Mouse (Mus musculus) megakaryocyte, embryonic 14.5 days (primary cell): Measurements from ENCODE around the gene H2-M3. TPM values are rescaled to one million over a fixed set of nuclear protein-coding genes. Genes with fewer than 3 reads are reported as not detected.

Source experiments
- H3K27me3 ChIP-seq: replicated peaks from 2 replicates; pipeline ENCODE3; 2012; ENCODE audit warnings: inconsistent platforms
- H3K36me3 ChIP-seq: replicated peaks from 2 replicates; pipeline ENCODE3; 2012; ENCODE audit warnings: low read length, inconsistent platforms, mixed read lengths
- H3K4me1 ChIP-seq: 2 replicates; pipeline ENCODE4 v1.6.1; 2012; ENCODE audit warnings: inconsistent platforms
- H3K4me3 ChIP-seq: replicated peaks from 2 replicates; pipeline ENCODE3; 2012; ENCODE audit warnings: moderate library complexity, mild to moderate bottlenecking, inconsistent platforms
- H3K9me3 ChIP-seq: 2 replicates; pipeline ENCODE4 v1.6.1; 2012; ENCODE audit warnings: inconsistent platforms
- FLI1 ChIP-seq: IDR thresholded peaks from 2 replicates; pipeline ENCODE4 v1.6.1; 2012; ENCODE audit warnings: low read length, inconsistent platforms, mixed read lengths
- GATA1 ChIP-seq: IDR thresholded peaks from 3 replicates; pipeline ENCODE4 v1.6.1; 2012; ENCODE audit warnings: mixed read lengths, low read length, inconsistent platforms, borderline replicate concordance
- polyA plus RNA-seq: library from polyadenylated mRNA; stranded (reverse); fragments of >175 nt; gene quantifications from 2 replicates; pipeline ENCODE4 v1.2.3, GENCODE M21; 2012; ENCODE audit warnings: low replicate concordance; ENCODE audit not compliant: insufficient read depth

Gene H2-M3
- polyA plus RNA-seq, 1 experiment = 0.82 TPM

DNA sequence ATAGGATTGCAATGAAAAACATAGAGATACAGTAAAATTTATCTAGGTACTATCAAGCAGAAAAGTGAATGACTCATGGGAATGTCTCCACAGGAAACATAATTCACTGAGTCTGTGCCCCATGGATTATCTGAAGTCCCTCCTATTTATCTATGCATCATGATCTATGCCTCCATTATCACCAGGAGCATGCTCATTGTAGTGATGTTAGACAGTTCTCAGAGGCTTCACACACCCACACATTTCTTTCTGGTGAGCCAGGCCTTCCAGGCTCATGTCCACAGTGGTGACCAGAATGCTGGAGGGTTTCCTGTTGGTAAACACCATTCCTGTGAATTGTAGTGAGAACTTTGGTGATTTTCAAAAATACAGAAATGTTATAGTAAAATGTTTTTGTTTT lies 6.6 kb downstream of the H2-M3 start:
- H3K9me3 ChIP-seq = no peaks in the 10 kb centered on the region
- peaks cover 5% of the 10 kb centered on the region; the same call in 1 of the 2 replicates for H3K4me1 ChIP-seq
- no peaks in the 10 kb centered on the region for H3K27me3 ChIP-seq
- peaks cover 5% of the 10 kb centered on the region for H3K36me3 ChIP-seq
- H3K4me3 ChIP-seq = no peak overlapping the region
- TF ChIP-seq FLI1 (no peak), GATA1 (no peak)

DNA sequence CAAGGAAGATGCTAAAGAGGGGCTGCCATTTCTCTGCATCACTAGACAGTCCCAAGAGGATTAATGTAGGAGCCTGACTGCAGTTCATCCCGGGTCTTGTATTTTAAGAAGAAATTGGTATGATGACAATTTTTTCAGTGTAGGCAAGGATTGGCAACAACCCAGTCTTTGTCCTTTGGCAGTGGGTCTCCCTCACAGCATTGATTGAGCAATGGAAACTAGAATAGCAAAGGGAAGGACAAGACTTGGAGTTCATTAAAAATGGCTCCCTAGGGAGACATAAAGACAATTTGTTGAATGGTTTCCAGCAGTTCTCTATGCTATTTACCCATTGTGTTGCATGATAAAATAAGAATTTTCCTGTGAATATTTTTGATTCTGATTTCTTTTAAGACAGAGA lies 10.3 kb downstream of the H2-M3 start:
- TF ChIP-seq FLI1 (no peak), GATA1 (no peak)

GRCm38 (mm10) chr17:37283360-37283759 lies 13.3 kb downstream of the H2-M3 start, which contains the start of gene Olfr99:
Olfr99 (minus strand) TSS chr17:37283460.
- H3K9me3 ChIP-seq = no peaks in the 10 kb centered on the region
- no peaks in the 10 kb centered on the region for H3K27me3 ChIP-seq
- H3K4me1 ChIP-seq = no peaks in the 10 kb centered on the region
- TF ChIP-seq FLI1 (no peak), GATA1 (no peak)
- no peak within 1 kb of the TSS for H3K4me3 ChIP-seq
- H3K36me3 ChIP-seq = no peaks in the 10 kb centered on the region

More for the DNA sequence above, 10.3 kb downstream of the H2-M3 start:
- Histone ChIP-seq H3K9me3 (no peaks in the 10 kb centered on the region), H3K36me3 (no peaks in the 10 kb centered on the region), H3K4me3 (no peak overlapping the region), H3K27me3 (no peaks in the 10 kb centered on the region), H3K4me1 (no peaks in the 10 kb centered on the region)

DNA sequence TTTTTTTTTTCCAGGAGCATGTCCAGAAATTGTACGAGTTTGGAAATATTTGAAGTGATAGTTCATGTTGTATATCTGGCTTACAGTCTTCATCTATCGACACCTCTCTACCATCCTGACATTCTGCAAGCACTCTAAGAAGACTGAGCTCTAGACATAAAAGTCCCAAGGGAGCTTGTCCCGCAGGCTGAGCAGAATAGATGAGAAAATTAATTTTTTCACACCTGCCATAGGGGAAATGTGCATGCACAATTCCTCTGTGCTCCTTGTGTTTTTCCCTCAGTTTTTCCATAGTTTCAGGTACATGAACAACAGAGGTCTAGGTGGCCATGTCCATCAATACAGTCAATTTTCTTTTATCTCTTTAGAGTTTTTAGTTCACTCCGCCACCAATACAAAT lies 34.2 kb downstream of the H2-M3 start, which contains the start of gene Olfr101:
Gene Olfr101, minus strand, starts transcription at position 101 of the 400 bp plus-strand sequence.
- H3K9me3 ChIP-seq = no peaks in the 10 kb centered on the region
- TF ChIP-seq GATA1 (no peak), FLI1 (no peak)
- H3K27me3 ChIP-seq = no peaks in the 10 kb centered on the region

GRCm38 (mm10) chr17:37308483-37308882 lies 38.5 kb downstream of the H2-M3 start:
- TF ChIP-seq FLI1 (no peak), GATA1 (no peak)
- Histone ChIP-seq H3K27me3 (no peaks in the 10 kb centered on the region), H3K4me1 (no peaks in the 10 kb centered on the region), H3K4me3 (no peak overlapping the region), H3K36me3 (no peaks in the 10 kb centered on the region), H3K9me3 (no peaks in the 10 kb centered on the region)

More for the DNA sequence above, 34.2 kb downstream of the H2-M3 start, which contains the start of gene Olfr101:
- no peaks in the 10 kb centered on the region for H3K4me1 ChIP-seq
- H3K4me3 ChIP-seq = no peak within 1 kb of the TSS
- H3K36me3 ChIP-seq = no peaks in the 10 kb centered on the region

DNA sequence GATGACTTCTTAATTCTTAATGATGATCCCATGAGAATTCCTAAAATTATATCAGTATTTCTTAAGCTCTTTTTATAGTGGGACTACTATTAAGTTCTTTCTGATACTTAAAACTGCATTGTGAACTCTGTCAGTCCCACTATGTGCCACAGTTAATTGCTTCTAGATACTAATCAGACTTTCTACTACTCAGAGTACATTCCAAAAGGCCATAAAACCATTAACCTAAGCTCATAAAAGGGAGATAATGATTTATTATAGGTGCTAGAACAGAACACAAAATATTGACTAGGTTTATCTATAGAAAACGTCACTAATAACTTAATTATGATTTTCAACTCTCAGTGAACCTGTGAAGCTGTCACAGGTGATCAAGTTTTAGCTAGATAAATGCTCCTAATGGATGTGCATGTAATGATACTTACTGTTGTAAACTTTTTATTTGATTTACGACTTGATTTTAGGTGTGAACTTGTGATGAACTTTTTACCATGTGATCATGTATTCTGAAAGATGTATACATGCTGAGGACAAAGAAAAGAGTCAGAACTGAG lies 40.2 kb downstream of the H2-M3 start:
- H3K9me3 ChIP-seq = no peaks in the 10 kb centered on the region
- H3K27me3 ChIP-seq = no peaks in the 10 kb centered on the region
- H3K4me1 ChIP-seq = no peaks in the 10 kb centered on the region
- H3K36me3 ChIP-seq = no peaks in the 10 kb centered on the region
- no peak overlapping the region for H3K4me3 ChIP-seq
- TF ChIP-seq FLI1 (no peak), GATA1 (no peak)

DNA sequence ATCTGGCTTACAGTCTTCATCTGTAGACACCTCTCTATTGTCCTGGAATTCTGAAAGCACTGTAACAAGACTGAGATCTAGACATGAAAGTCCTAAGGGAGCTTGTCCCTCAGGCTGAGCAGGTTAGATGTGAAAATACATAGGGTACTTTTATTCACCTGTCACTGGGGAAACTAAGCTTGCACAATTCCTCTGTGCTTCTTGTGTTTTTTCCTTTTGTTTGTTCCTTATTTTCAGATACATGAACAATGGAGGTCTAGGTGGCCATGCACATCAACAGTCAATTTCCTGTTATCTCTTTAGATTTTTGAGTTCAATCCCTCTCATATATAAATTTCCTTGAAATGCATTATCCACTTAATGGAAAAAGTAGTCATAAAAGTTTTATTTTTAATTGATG lies 46.9 kb downstream of the H2-M3 start, which contains the start of gene Olfr102:
Gene Olfr102, minus strand, starts transcription at position 101 of the 400 bp plus-strand sequence.
- peaks cover 9% of the 10 kb centered on the region for H3K9me3 ChIP-seq
- H3K4me1 ChIP-seq = no peaks in the 10 kb centered on the region
- H3K4me3 ChIP-seq = no peak within 1 kb of the TSS
- no peaks in the 10 kb centered on the region for H3K27me3 ChIP-seq
- TF ChIP-seq GATA1 = no peak
- no peak for TF ChIP-seq FLI1
- H3K36me3 ChIP-seq = no peaks in the 10 kb centered on the region

Other genes starting within 250 kb of the H2-M3 start
- not detected in 2 replicates for gene Mog, start 246.8 kb upstream of the H2-M3 start, polyA plus RNA-seq
- 1.6 and 1.7 TPM in 2 replicates for gene Gabbr1, start 224.3 kb upstream of the H2-M3 start, polyA plus RNA-seq
- gene Olfr90, start 181.7 kb upstream of the H2-M3 start, polyA plus RNA-seq = not detected in 2 replicates
- gene Olfr91, start 171.9 kb upstream of the H2-M3 start, polyA plus RNA-seq = not detected in 2 replicates
- not detected in 2 replicates for gene Olfr92, start 150.1 kb upstream of the H2-M3 start, polyA plus RNA-seq
- not detected in 2 replicates for gene Olfr93, start 108.7 kb upstream of the H2-M3 start, polyA plus RNA-seq
- gene Ubd, start 76.3 kb upstream of the H2-M3 start, polyA plus RNA-seq = not detected in 2 replicates
- not detected in 2 replicates for gene Olfr94, start 69.2 kb upstream of the H2-M3 start, polyA plus RNA-seq
- gene Olfr95, start 57.1 kb upstream of the H2-M3 start, polyA plus RNA-seq = not detected in 2 replicates
- not detected in 2 replicates for gene Olfr96, start 50.1 kb upstream of the H2-M3 start, polyA plus RNA-seq
- gene Olfr97, start 32.9 kb upstream of the H2-M3 start, polyA plus RNA-seq = not detected in 2 replicates
- not detected in 2 replicates for gene Olfr98, start 6.5 kb upstream of the H2-M3 start, polyA plus RNA-seq
- gene Olfr99, start 13.2 kb downstream of the H2-M3 start, polyA plus RNA-seq = not detected in 2 replicates
- gene Olfr101, start 34.1 kb downstream of the H2-M3 start, polyA plus RNA-seq = not detected in 2 replicates
- not detected in 2 replicates for gene Olfr102, start 46.8 kb downstream of the H2-M3 start, polyA plus RNA-seq
- not detected in 2 replicates for gene Olfr103, start 69.5 kb downstream of the H2-M3 start, polyA plus RNA-seq
- gene Olfr104-ps, start 89.4 kb downstream of the H2-M3 start, polyA plus RNA-seq = 0.86 TPM in 1 of 2 replicates, not detected in the other
- not detected in 2 replicates for gene Olfr105-ps, start 108.8 kb downstream of the H2-M3 start, polyA plus RNA-seq
- gene Olfr106-ps, start 120.2 kb downstream of the H2-M3 start, polyA plus RNA-seq = not detected in 2 replicates
- gene Olfr107, start 129.0 kb downstream of the H2-M3 start, polyA plus RNA-seq = not detected in 2 replicates
- not detected in 2 replicates for gene Olfr108, start 175.3 kb downstream of the H2-M3 start, polyA plus RNA-seq
- not detected in 2 replicates for gene Olfr109, start 188.7 kb downstream of the H2-M3 start, polyA plus RNA-seq
- 0.08 TPM in 1 of 2 replicates, not detected in the other for gene H2-M2, start 213.3 kb downstream of the H2-M3 start, polyA plus RNA-seq
- not detected in 2 replicates for gene Olfr110, start 222.2 kb downstream of the H2-M3 start, polyA plus RNA-seq
- not detected in 2 replicates for gene Olfr111, start 237.8 kb downstream of the H2-M3 start, polyA plus RNA-seq